Mouse (Mus musculus) megakaryocyte, embryonic 14.5 days (primary cell): Measurements from ENCODE around the gene Prr36. TPM values are rescaled to one million over a fixed set of nuclear protein-coding genes. Genes with fewer than 3 reads are reported as not detected.

Experiments
- H3K27me3 ChIP-seq: replicated peaks from 2 replicates; pipeline ENCODE3; 2012; ENCODE audit warnings: inconsistent platforms
- H3K36me3 ChIP-seq: replicated peaks from 2 replicates; pipeline ENCODE3; 2012; ENCODE audit warnings: low read length, inconsistent platforms, mixed read lengths
- H3K4me1 ChIP-seq: 2 replicates; pipeline ENCODE4 v1.6.1; 2012; ENCODE audit warnings: inconsistent platforms
- H3K4me3 ChIP-seq: replicated peaks from 2 replicates; pipeline ENCODE3; 2012; ENCODE audit warnings: moderate library complexity, mild to moderate bottlenecking, inconsistent platforms
- H3K9me3 ChIP-seq: 2 replicates; pipeline ENCODE4 v1.6.1; 2012; ENCODE audit warnings: inconsistent platforms
- FLI1 ChIP-seq: IDR thresholded peaks from 2 replicates; pipeline ENCODE4 v1.6.1; 2012; ENCODE audit warnings: low read length, inconsistent platforms, mixed read lengths
- GATA1 ChIP-seq: IDR thresholded peaks from 3 replicates; pipeline ENCODE4 v1.6.1; 2012; ENCODE audit warnings: mixed read lengths, low read length, inconsistent platforms, borderline replicate concordance
- polyA plus RNA-seq: library from polyadenylated mRNA; stranded (reverse); fragments of >175 nt; gene quantifications from 2 replicates; pipeline ENCODE4 v1.2.3, GENCODE M21; 2012; ENCODE audit warnings: low replicate concordance; ENCODE audit not compliant: insufficient read depth

Gene Prr36
- polyA plus RNA-seq, 1 experiment: 0.22 TPM

GRCm38 (mm10) chr8:4254001-4254400, 36.7 kb upstream of the Prr36 start:
- Histone ChIP-seq H3K4me3 (peak overlapping the region; percentile 96), H3K4me1 (peaks cover 49% of the 10 kb centered on the region), H3K36me3 (peaks cover 48% of the 10 kb centered on the region), H3K9me3 (no peaks in the 10 kb centered on the region), H3K27me3 (no peaks in the 10 kb centered on the region)
- TF ChIP-seq GATA1 (no peak), FLI1 (no peak)

- peaks cover 56% of the 10 kb centered on the region for H3K36me3 ChIP-seq
- peak within 1 kb of the TSS; percentile 96 for H3K4me3 ChIP-seq
- H3K4me1 ChIP-seq: peaks cover 41% of the 10 kb centered on the region
- no peak for TF ChIP-seq GATA1
- no peak for TF ChIP-seq FLI1
- H3K9me3 ChIP-seq: no peaks in the 10 kb centered on the region
- H3K27me3 ChIP-seq: no peaks in the 10 kb centered on the region
Measured at GRCm38 (mm10) chr8:4252934-4253841, 35.9 kb upstream of the Prr36 start, which contains the start of gene Snapc2. Snapc2 (plus strand) TSS chr8:4253080.

DNA sequence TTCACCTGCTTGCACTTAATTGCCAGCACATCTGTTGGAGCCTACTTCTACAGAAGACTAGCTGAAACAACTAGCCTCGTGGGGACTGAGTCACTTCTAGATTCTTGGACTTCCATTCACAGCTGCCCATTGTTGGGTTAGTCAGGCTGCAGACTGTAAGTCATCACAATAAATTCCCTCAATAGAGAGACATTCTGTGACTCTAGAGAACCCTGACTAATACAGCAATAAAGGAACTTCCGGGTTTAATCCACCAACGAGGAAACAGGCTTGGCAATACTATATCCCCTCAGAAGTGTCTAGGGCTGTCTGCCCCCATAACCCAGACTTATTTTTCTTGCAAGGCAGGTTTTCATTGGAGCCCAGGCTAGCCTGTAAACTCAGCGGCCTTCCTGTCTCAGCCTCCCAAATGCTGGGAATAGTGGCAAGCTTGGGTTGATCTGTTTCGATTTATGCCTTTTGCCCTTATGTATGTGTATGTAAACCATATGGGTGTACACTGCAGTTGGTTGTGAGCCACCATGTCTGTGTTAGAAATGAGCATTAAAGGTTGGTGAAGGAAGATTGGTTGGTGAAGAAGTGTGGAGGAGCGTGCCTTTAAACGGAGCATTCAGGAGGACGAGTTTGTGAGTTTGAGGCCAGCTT, 35.0 kb upstream of the Prr36 start:
- Histone ChIP-seq H3K36me3 (peaks cover 63% of the 10 kb centered on the region), H3K4me1 (peaks cover 35% of the 10 kb centered on the region)
- TF ChIP-seq FLI1 (no peak), GATA1 (no peak)

DNA sequence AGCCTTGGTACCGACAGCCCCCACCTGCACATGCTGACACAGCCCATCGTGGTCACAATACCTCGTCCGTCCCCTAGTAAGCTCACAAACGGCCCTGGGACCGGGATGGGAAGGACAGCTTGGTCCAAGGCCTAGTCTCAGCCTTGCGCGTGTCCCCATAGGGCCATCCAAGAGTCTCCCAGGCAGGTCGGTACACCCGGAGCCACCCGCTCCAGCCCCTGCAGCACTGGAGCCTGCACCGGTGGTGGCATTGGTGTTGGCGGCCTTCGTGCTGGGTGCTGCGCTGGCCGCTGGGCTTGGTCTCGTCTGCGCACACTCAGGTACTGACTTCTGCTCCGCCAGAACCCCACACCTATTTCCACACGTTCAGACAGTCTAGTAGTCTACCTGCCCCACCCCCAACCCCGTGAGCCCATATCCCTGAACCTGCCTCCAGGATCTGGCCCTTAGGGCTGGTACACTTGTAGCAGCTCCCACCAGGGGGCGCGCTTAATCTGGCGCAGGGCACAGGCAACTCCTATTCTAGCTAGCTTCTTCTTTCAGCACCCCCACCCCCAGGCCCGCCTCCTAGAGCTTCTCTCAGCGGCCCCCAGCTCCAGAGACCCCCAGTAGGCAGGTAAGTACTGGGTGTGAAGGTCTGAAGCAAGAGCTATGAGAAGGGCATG, 33.2 kb upstream of the Prr36 start:
- Histone ChIP-seq H3K9me3 (no peaks in the 10 kb centered on the region), H3K4me3 (no peak overlapping the region), H3K4me1 (peaks cover 38% of the 10 kb centered on the region), H3K36me3 (peaks cover 65% of the 10 kb centered on the region), H3K27me3 (no peaks in the 10 kb centered on the region)
- TF ChIP-seq GATA1 (no peak), FLI1 (no peak)

More for the DNA sequence above, 35.0 kb upstream of the Prr36 start:
- peak overlapping the region; percentile 96 for H3K4me3 ChIP-seq
- no peaks in the 10 kb centered on the region for H3K9me3 ChIP-seq
- no peaks in the 10 kb centered on the region for H3K27me3 ChIP-seq

DNA sequence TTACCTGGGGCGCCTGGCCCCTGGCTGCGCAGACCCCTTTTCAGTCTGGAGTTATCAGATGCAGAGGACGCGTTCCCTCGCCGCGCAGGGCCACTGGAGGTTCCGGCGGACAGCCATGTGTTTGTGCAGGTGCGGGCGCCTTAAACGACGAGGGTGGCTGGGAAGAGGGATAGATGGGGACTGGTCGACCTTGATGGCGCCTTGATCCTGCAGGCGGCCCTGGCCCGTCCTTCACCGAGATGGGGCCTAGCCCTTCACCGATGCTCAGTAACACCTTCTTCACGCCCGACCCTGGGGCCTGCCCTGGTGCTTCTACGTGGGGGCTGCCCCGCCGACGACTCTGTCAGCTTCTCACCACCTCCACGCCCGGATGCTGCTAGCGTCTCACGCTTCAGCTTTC, 32.0 kb upstream of the Prr36 start:
- Histone ChIP-seq H3K4me1 (peaks cover 36% of the 10 kb centered on the region), H3K27me3 (no peaks in the 10 kb centered on the region), H3K4me3 (no peak overlapping the region), H3K36me3 (peaks cover 65% of the 10 kb centered on the region), H3K9me3 (no peaks in the 10 kb centered on the region)
- no peak for TF ChIP-seq GATA1
- TF ChIP-seq FLI1: no peak

DNA sequence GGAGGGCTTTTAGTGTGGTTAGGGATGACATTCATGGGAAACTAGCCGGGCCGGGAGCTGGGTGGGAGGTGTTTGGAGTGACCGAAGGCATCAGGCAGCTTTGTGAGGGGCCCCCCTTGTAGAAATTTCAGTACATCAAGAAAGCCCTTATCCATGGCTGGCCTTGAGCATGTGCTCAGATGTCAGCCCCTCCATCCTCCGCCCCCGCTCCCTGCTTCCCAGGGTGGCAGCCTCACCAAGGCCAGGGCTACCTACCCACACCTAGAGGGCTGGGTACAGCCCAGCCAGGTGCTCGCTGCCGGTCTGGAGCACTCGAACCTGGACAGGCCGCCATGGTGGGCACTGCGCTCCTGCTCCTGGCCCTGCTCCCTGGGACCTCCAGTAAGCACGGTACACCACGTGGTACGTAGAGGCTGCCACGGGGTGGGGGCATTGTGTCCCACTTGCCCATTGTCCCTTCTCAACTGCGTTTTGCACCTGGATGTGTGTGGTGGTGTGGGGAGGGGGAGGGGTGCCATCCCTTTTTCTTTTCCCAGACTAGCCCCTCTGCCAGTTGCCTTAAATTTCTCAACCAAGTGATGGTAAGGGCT, 30.8 kb upstream of the Prr36 start, which contains the start of gene Tgfbr3l:
Tgfbr3l (plus strand) TSS at position 264 of the 590 bp plus-strand sequence.
- TF ChIP-seq GATA1 (no peak), FLI1 (no peak)
- Histone ChIP-seq H3K4me3 (no peak within 1 kb of the TSS), H3K4me1 (peaks cover 27% of the 10 kb centered on the region), H3K27me3 (no peaks in the 10 kb centered on the region), H3K36me3 (peaks cover 75% of the 10 kb centered on the region), H3K9me3 (no peaks in the 10 kb centered on the region)

GRCm38 (mm10) chr8:4247241-4247640, 30.0 kb upstream of the Prr36 start:
- Histone ChIP-seq H3K36me3 (peaks cover 83% of the 10 kb centered on the region), H3K27me3 (no peaks in the 10 kb centered on the region), H3K9me3 (no peaks in the 10 kb centered on the region), H3K4me3 (no peak overlapping the region), H3K4me1 (peaks cover 26% of the 10 kb centered on the region)
- TF ChIP-seq FLI1: no peak
- no peak for TF ChIP-seq GATA1

GRCm38 (mm10) chr8:4245737-4246136, 28.5 kb upstream of the Prr36 start:
- Histone ChIP-seq H3K4me3 (no peak overlapping the region), H3K27me3 (no peaks in the 10 kb centered on the region), H3K4me1 (peaks cover 30% of the 10 kb centered on the region), H3K9me3 (no peaks in the 10 kb centered on the region), H3K36me3 (peaks cover 98% of the 10 kb centered on the region)
- TF ChIP-seq GATA1 (no peak), FLI1 (no peak)

DNA sequence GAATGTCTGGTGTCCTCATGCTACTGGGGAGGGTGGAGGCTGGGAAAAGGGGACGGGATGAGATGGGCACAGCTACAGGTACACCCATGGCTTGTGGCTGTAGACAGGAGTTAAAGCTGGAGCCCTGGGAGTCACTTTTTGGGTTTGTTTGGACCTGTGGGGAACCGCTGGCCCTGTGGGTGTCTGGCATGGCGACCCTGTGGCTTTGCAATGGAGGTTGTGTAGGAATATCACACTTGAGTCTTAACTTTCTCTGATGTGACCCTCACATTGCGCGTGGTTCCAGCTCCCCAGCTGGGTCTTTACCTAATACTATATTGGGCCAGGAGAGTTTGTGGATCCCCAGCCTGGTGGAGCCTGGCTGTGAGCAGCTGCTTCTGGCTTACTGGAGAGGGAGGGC, 27.8 kb upstream of the Prr36 start:
- Histone ChIP-seq H3K36me3 (peaks cover 100% of the 10 kb centered on the region), H3K27me3 (no peaks in the 10 kb centered on the region), H3K9me3 (no peaks in the 10 kb centered on the region), H3K4me3 (no peak overlapping the region), H3K4me1 (peaks cover 30% of the 10 kb centered on the region)
- no peak for TF ChIP-seq FLI1
- no peak for TF ChIP-seq GATA1
